ENCODE assay signal across 16 mouse cellular contexts in the genomic region with DNA sequence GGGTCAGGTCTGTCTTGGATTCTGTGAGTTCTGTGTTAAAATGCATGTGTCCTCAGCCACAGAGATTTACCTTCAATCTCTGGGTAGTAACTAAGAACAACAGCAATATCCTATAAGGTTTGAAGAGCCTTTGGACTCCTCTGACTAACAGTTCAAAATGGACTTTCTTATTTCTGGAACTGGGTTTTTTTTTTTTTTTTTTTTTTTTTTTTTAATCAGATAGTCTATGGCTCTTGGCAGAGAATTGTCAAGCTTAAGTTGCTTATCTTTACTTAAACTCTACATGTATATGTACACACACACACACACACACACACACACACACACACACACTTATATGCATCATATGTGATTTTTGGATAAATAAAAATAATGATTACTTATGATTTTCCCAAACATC.
"Had no signal": no experiment of that assay in that cellular context is flagged by ENCODE, and none has a peak within 500 bp of the region (broad histone marks: within the 10 kb centered on the region; RNA-seq: fewer than 3 reads in every experiment).

No protein-coding gene starts in this region.

- H3K4me3 ChIP-seq: neural tube, embryonic 13.5 days; neural tube, embryonic 15.5 days; stomach, embryonic 15.5 days had no signal

- H3K36me3 ChIP-seq: neural tube, embryonic 13.5 days; neural tube, embryonic 15.5 days; stomach, embryonic 15.5 days had no signal

- H3K9me3 ChIP-seq: neural tube, embryonic 13.5 days; neural tube, embryonic 15.5 days; stomach, embryonic 15.5 days had no signal

- H3K27me3 ChIP-seq: neural tube, embryonic 15.5 days; stomach, embryonic 15.5 days had no signal

- H3K27ac ChIP-seq: neural tube, embryonic 13.5 days; neural tube, embryonic 15.5 days; stomach, embryonic 15.5 days; stomach, postnatal 0 days had no signal

- DNase-seq: retina, postnatal 1 day; right cerebral cortex, adult 18-20 months; right cerebral cortex, postnatal 14 days; right cerebral cortex, postnatal 25 days; right cerebral cortex, postnatal 4 days; spleen, adult 18-20 months; thymus, adult 18-20 months; thymus, adult 2 months; thymus, postnatal 14 days; thymus, postnatal 25 days; thymus, postnatal 36 days; thymus, postnatal 4 days had no signal

- H3K9ac ChIP-seq: neural tube, embryonic 13.5 days; neural tube, embryonic 15.5 days; stomach, embryonic 15.5 days had no signal

- H3K4me2 ChIP-seq: neural tube, embryonic 13.5 days; neural tube, embryonic 15.5 days; stomach, embryonic 15.5 days had no signal
